Mouse (Mus musculus): ENCODE measurements around the gene Pard3b.

DNA sequence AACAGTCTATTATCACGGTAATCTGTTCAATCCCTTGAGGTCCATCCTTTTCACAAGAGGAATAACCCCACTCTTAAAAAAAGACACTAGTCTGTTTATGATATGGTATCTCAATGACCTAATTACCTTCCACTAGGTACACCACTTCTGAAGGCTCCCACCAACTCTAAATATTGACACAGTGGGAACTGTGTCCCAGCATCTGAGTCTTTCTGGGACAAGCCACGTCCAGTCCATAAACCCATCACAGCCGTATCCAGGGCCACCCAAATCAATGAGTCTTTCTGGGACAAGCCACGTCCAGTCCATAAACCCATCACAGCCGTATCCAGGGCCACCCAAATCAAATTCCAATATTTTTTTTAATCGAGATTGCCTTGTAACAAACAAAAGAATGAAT, 792.4 kb downstream of the Pard3b start:
- TF ChIP-seq CTCF (IDR thresholded peaks at IDR 0.05; ENCODE audit: low read depth) (no peak), EP300 (IDR thresholded peaks at IDR 0.05; ENCODE audit: low read depth) (no peak)
